Mouse (Mus musculus) ES-E14 (cell line): ENCODE data around the gene Eif2b5. TPM values are rescaled to one million over a fixed set of nuclear protein-coding genes. Genes with fewer than 3 reads are reported as not detected.
A peak's percentile ranks its signal among the peaks of the same experiment; 100 is the strongest.
"Not testable (repeated sequence)": the region's sequence is repeated elsewhere in the genome, so short reads cannot be mapped to it uniquely, and the experiment has no call there.

Experiments used
- DNase-seq: peaks from one replicate; pipeline ENCODE4 v3.0.0-alpha.2; 2013; ENCODE audit warnings: low read depth, low spot score
- H3K27ac ChIP-seq: 2 replicates; pipeline ENCODE4 v1.5.1; 2012; ENCODE audit warnings: low read depth, mild to moderate bottlenecking, low read length, moderate library complexity, mixed read lengths; ENCODE audit not compliant: poor library complexity, insufficient read depth, severe bottlenecking
- H3K36me3 ChIP-seq: 2 replicates; pipeline ENCODE4 v1.6.1; 2012; ENCODE audit warnings: mild to moderate bottlenecking, low read length, moderate library complexity, mixed read lengths; ENCODE audit not compliant: control insufficient read depth, poor library complexity, insufficient read depth, severe bottlenecking
- H3K4me1 ChIP-seq, 2 experiments: fragments of 150-350 bp in 1 of 2; sonication (generic) in 1 of 2; 2 replicates each; pipeline ENCODE4 v1.6.1; 2012; ENCODE audit warnings: low read length in 2 of 2, mild to moderate bottlenecking in 1 of 2, mixed read lengths in 1 of 2; ENCODE audit not compliant: control insufficient read depth in 2 of 2, insufficient read depth in 2 of 2, poor library complexity in 1 of 2
- H3K4me3 ChIP-seq, 2 experiments: fragments of 150-350 bp in 1 of 2; sonication (generic) in 1 of 2; 2 replicates each; pipeline ENCODE4 v1.5.1; 2012; ENCODE audit warnings: low read length in 2 of 2, low read depth in 1 of 2, mild to moderate bottlenecking in 1 of 2, mixed read lengths in 1 of 2; ENCODE audit not compliant: insufficient read depth in 1 of 2, poor library complexity in 1 of 2, severe bottlenecking in 1 of 2
- H3K9ac ChIP-seq: 2 replicates; pipeline ENCODE4 v1.6.1; 2012; ENCODE audit warnings: low read depth, mild to moderate bottlenecking, low read length, mixed read lengths; ENCODE audit not compliant: poor library complexity, insufficient read depth, severe bottlenecking
- H3K9me3 ChIP-seq: fragments of 150-350 bp; sonication (generic); 2 replicates; pipeline ENCODE4 v1.6.1; 2012; ENCODE audit warnings: low read depth, mild to moderate bottlenecking, low read length; ENCODE audit not compliant: control insufficient read depth, insufficient read depth
- CHD2 ChIP-seq: IDR thresholded peaks from 2 replicates; pipeline ENCODE4 v1.6.1; 2014; ENCODE audit warnings: mild to moderate bottlenecking, low read depth, low read length, inconsistent platforms
- HCFC1 ChIP-seq: IDR thresholded peaks from 2 replicates; pipeline ENCODE4 v1.6.1; 2012; ENCODE audit warnings: low read length, inconsistent platforms, borderline replicate concordance; ENCODE audit not compliant: insufficient read depth
- MAFK ChIP-seq: IDR thresholded peaks from 2 replicates; pipeline ENCODE4 v1.6.1; 2014; ENCODE audit warnings: mild to moderate bottlenecking, low read depth, low read length, inconsistent platforms; ENCODE audit not compliant: insufficient read depth
- ZC3H11A ChIP-seq: IDR thresholded peaks from 2 replicates; pipeline ENCODE4 v1.6.1; 2012; ENCODE audit warnings: low read depth, mild to moderate bottlenecking, inconsistent platforms, low read length, borderline replicate concordance
- ZNF384 ChIP-seq: IDR thresholded peaks from 2 replicates; pipeline ENCODE4 v1.6.1; 2012; ENCODE audit warnings: low read depth, low read length, inconsistent platforms
- in situ Hi-C, 2 experiments: fragments of 600-800 bp; cut with MboI; formaldehyde crosslinking; loops; one replicate each; pipeline ENCODE4 v1.15.1; 2025; ENCODE audit warnings: low sequenced_read_pairs in 2 of 2, inconsistent platforms in 1 of 2; ENCODE audit not compliant: unreplicated experiment in 2 of 2
- total RNA-seq: library from RNA; depleted of rRNA; stranded (reverse); fragments of 300-350 nt; gene quantifications from 2 replicates; pipeline ENCODE4 v1.2.3, GENCODE M21; 2012

Gene Eif2b5
- total RNA-seq, 1 experiment: 173 TPM

GRCm38 (mm10) chr16:20478504-20478903 lies 20.1 kb upstream of the Eif2b5 start:
- Histone ChIP-seq H3K4me3 (no peak overlapping the region), H3K4me1 (peaks cover 0 to 14% of the 10 kb centered on the region in 2 experiments; a peak in 2 of 4 replicates), H3K9me3 (no peaks in the 10 kb centered on the region), H3K27ac (peak overlapping the region; percentile 94), H3K36me3 (no peaks in the 10 kb centered on the region), H3K9ac (no peak overlapping the region)
- TF ChIP-seq ZC3H11A (no peak), ZNF384 (no peak), CHD2 (no peak), MAFK (no peak), HCFC1 (no peak)
- in situ Hi-C loops: no loop called here
- no peak for DNase-seq

- H3K9me3 ChIP-seq, H3K36me3 ChIP-seq, in situ Hi-C loops, H3K4me3 ChIP-seq, DNase-seq, H3K9ac ChIP-seq: not testable (repeated sequence)
- Histone ChIP-seq H3K4me1 (peaks cover 0 to 14% of the 10 kb centered on the region in 2 experiments; a peak in 2 of 4 replicates), H3K27ac (peak overlapping the region; percentile 95)
Observed at GRCm38 (mm10) chr16:20479026-20479760, 19.4 kb upstream of the Eif2b5 start.

- Histone ChIP-seq H3K9ac (no peak overlapping the region), H3K4me3 (no peak overlapping the region), H3K4me1 (peaks cover 0 to 14% of the 10 kb centered on the region in 2 experiments; a peak in 2 of 4 replicates), H3K36me3 (no peaks in the 10 kb centered on the region), H3K27ac (peak overlapping the region; percentile 40; the same call in 1 of the 2 replicates), H3K9me3 (no peaks in the 10 kb centered on the region)
- in situ Hi-C loops: no loop called here
- TF ChIP-seq CHD2 (peak; percentile 67; the same call in 1 of the 2 replicates), ZNF384 (no peak), HCFC1 (no peak), MAFK (no peak), ZC3H11A (peak; percentile 25; the same call in 1 of the 2 replicates)
- peak; percentile 76 for DNase-seq
Observed at GRCm38 (mm10) chr16:20480115-20480514, 18.5 kb upstream of the Eif2b5 start.

GRCm38 (mm10) chr16:20481746-20482145 lies 16.9 kb upstream of the Eif2b5 start:
- TF ChIP-seq ZNF384 (no peak), ZC3H11A (no peak), MAFK (no peak), HCFC1 (no peak), CHD2 (no peak)
- Histone ChIP-seq H3K36me3 (no peaks in the 10 kb centered on the region), H3K4me3 (no peak overlapping the region), H3K9ac (no peak overlapping the region), H3K9me3 (no peaks in the 10 kb centered on the region), H3K4me1 (peaks cover 0 to 10% of the 10 kb centered on the region in 2 experiments; a peak in 2 of 4 replicates), H3K27ac (no peak overlapping the region)
- no peak for DNase-seq
- in situ Hi-C loops: no loop called here

GRCm38 (mm10) chr16:20483716-20484115 lies 14.9 kb upstream of the Eif2b5 start:
- H3K4me3 ChIP-seq, H3K9me3 ChIP-seq, in situ Hi-C loops, H3K4me1 ChIP-seq, H3K36me3 ChIP-seq, DNase-seq, H3K27ac ChIP-seq, H3K9ac ChIP-seq: not testable (repeated sequence)
